Comparison of ENCODE assay signal across 1 mouse cellular context in genomic region chr8:86585118-86585517, GRCm38 (mm10).
A peak's percentile ranks its signal among the peaks of the same experiment; 100 is the strongest.
TF ChIP-seq lines count a peak whose summit lies in the region.

No protein-coding gene starts in this region.

TF ChIP-seq in CH12.LX, 34 proteins besides CTCF, POLR2A, EP300 and RAD21 (continued from another document):
- TF ChIP-seq RCOR1 (conservative IDR thresholded peaks at IDR 0.05; ENCODE audit: low read depth, low read length) (no peak), USF2 (conservative IDR thresholded peaks at IDR 0.05; ENCODE audit: low read depth, low read length) (no peak), MYC (IDR thresholded peaks at IDR 0.05; ENCODE audit: low read depth, low read length) (peak; percentile 33; the same call in 1 of the 2 replicates)
